Mouse (Mus musculus): Measurements from ENCODE around the gene Paox.

DNA sequence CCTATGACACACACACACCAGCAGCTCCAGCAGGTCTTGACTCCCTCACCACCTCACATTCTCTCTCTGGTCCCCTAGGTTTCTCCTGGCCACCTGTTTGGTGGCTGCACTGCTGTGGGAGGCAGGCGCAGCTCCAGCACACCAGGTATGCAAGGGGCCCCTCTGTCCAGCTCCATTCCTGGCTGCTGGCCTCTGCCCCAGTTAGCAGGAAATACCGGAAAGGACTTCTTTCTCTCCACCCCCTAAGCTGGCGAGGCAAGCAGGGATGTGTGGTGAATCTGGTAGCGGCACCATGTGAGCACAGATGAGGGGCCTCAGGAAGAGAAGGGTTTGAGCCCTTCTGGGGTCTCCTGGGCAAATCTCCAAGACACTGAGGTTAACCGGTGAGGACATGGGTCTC lies 20.6 kb upstream of the Paox start:
- TF ChIP-seq CTCF (IDR thresholded peaks at IDR 0.05; ENCODE audit: borderline replicate concordance, extremely low read depth, insufficient read depth, insufficient read length): no peak
- TF ChIP-seq POLR2A (IDR thresholded peaks at IDR 0.05; ENCODE audit: borderline replicate concordance, extremely low read depth, insufficient read depth, insufficient read length, poor library complexity, severe bottlenecking): no peak

Data from brain, embryonic 14.5 days (tissue).